In the genomic region with DNA sequence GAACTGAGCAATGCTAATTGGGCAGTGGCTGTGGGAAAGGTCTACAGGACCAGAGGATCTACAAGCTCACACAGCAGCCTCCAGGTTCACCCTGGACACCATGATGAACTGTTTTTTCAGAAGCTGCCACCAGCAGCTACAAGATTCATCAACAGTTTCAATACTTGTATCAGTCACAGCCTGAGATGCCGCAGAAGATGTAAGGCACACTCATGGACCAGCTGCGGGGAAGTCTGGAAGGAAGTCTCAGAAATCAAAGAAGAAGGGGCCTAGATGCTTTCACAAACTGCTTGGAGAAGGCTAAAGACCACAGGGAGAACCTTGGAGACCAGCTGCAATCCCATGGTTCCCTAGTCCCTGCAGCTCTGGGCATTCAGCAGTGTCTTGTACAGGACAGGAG, we compare ENCODE assay signal across 22 mouse cellular contexts. TPM values are rescaled to one million over a fixed set of nuclear protein-coding genes. Genes with fewer than 3 reads are reported as not detected.
DNase-seq lines count a peak whose midpoint lies in the region; ATAC-seq and TF ChIP-seq lines count a peak whose summit lies in the region.
"Had no signal": no experiment of that assay in that cellular context is flagged by ENCODE, and none has a peak within 500 bp of the region (broad histone marks: within the 10 kb centered on the region; RNA-seq: fewer than 3 reads in every experiment).

No protein-coding gene starts in this region.

- H3K27ac ChIP-seq in forebrain, embryonic 13.5 days = no peak overlapping the region
- no peak overlapping the region for H3K27ac ChIP-seq in forebrain, embryonic 11.5 days (ENCODE audit: low read depth, low read length)
- H3K27ac ChIP-seq in embryonic facial prominence, embryonic 13.5 days = no peak overlapping the region
- no peak overlapping the region; the same call in 1 of the 2 replicates for H3K27ac ChIP-seq in liver, postnatal 0 days (ENCODE audit: low read depth)
- H3K27ac ChIP-seq: heart, embryonic 10.5 days; hindbrain, embryonic 15.5 days; kidney, embryonic 15.5 days; limb, embryonic 13.5 days; neural tube, embryonic 13.5 days had no signal

- no peak for ATAC-seq in forebrain, embryonic 13.5 days
- no peak for ATAC-seq in forebrain, embryonic 11.5 days (replicated peaks; ENCODE audit: low FRiP score)
- ATAC-seq in megakaryocyte, adult 5-6 weeks (ENCODE audit: poor library complexity, severe bottlenecking) = no peak
- no peak for ATAC-seq in embryonic facial prominence, embryonic 13.5 days (ENCODE audit: insufficient number of reproducible peaks, insufficient read depth, low FRiP score, low TSS enrichment, low read depth)
- ATAC-seq in liver, postnatal 0 days = no peak
- ATAC-seq: forebrain, embryonic 14.5 days; intestine, embryonic 16.5 days; Patski had no signal

- H3K4me2 ChIP-seq in forebrain, embryonic 13.5 days = 0 out of 2 replicates have a peak overlapping the region, but pooled peaks have one; percentile 30
- H3K4me2 ChIP-seq in forebrain, embryonic 11.5 days (ENCODE audit: low read depth, low read length, severe bottlenecking) = no peak overlapping the region
- peak overlapping the region; percentile 32; the same call in 1 of the 2 replicates for H3K4me2 ChIP-seq in embryonic facial prominence, embryonic 13.5 days
- H3K4me2 ChIP-seq in liver, postnatal 0 days (ENCODE audit: low read depth, low read length) = peak overlapping the region; percentile 67; the same call in 1 of the 2 replicates
- H3K4me2 ChIP-seq: hindbrain, embryonic 15.5 days; kidney, embryonic 15.5 days had no signal

- WGBS in forebrain, embryonic 13.5 days = 97% methylated on average over 2 of the region's 2 CpGs
- WGBS in forebrain, embryonic 11.5 days = 96% methylated on average over 2 of the region's 2 CpGs
- WGBS in embryonic facial prominence, embryonic 13.5 days = 97% methylated on average over 2 of the region's 2 CpGs
- 92% methylated on average over 2 of the region's 2 CpGs for WGBS in liver, postnatal 0 days (ENCODE audit: insufficient replicate concordance)

- peaks cover 18% of the 10 kb centered on the region for H3K4me1 ChIP-seq in forebrain, embryonic 13.5 days
- H3K4me1 ChIP-seq in forebrain, embryonic 11.5 days (replicated peaks; ENCODE audit: control insufficient read depth, insufficient read depth, low read length) = peaks cover 3% of the 10 kb centered on the region; the same call in 1 of the 2 replicates
- peaks cover 19% of the 10 kb centered on the region for H3K4me1 ChIP-seq in megakaryocyte, embryonic 14.5 days
- H3K4me1 ChIP-seq in embryonic facial prominence, embryonic 13.5 days = peaks cover 14% of the 10 kb centered on the region
- H3K4me1 ChIP-seq in liver, postnatal 0 days (ENCODE audit: insufficient read depth) = peaks cover 14% of the 10 kb centered on the region

- H3K4me3 ChIP-seq in forebrain, embryonic 13.5 days = no peak overlapping the region
- H3K4me3 ChIP-seq in forebrain, embryonic 11.5 days (ENCODE audit: low read depth, low read length) = no peak overlapping the region
- H3K4me3 ChIP-seq in megakaryocyte, embryonic 14.5 days (replicated peaks) = peak overlapping the region; percentile 8
- no peak overlapping the region for H3K4me3 ChIP-seq in embryonic facial prominence, embryonic 13.5 days
- no peak overlapping the region for H3K4me3 ChIP-seq in liver, postnatal 0 days (ENCODE audit: low read depth, low read length)
- H3K4me3 ChIP-seq: heart, embryonic 10.5 days; hindbrain, embryonic 15.5 days; kidney, embryonic 15.5 days; neural tube, embryonic 13.5 days had no signal

- TF ChIP-seq EP300 in liver, postnatal 0 days (IDR thresholded peaks at IDR 0.05; ENCODE audit: low read depth) = no peak

- H3K36me3 ChIP-seq in forebrain, embryonic 13.5 days (ENCODE audit: poor library complexity, severe bottlenecking) = peaks cover 33% of the 10 kb centered on the region
- no peaks in the 10 kb centered on the region; the same call in 1 of the 2 replicates for H3K36me3 ChIP-seq in forebrain, embryonic 11.5 days (ENCODE audit: control insufficient read depth, insufficient read depth, low read length)
- peaks cover 25% of the 10 kb centered on the region for H3K36me3 ChIP-seq in megakaryocyte, embryonic 14.5 days (replicated peaks; ENCODE audit: low read length)
- H3K36me3 ChIP-seq in embryonic facial prominence, embryonic 13.5 days = peaks cover 25% of the 10 kb centered on the region
- peaks cover 22% of the 10 kb centered on the region for H3K36me3 ChIP-seq in liver, postnatal 0 days (replicated peaks; ENCODE audit: insufficient read depth, low read length)

- no peak overlapping the region for H3K9ac ChIP-seq in forebrain, embryonic 13.5 days
- no peak overlapping the region for H3K9ac ChIP-seq in forebrain, embryonic 11.5 days (ENCODE audit: low read length)
- no peak overlapping the region for H3K9ac ChIP-seq in embryonic facial prominence, embryonic 13.5 days
- H3K9ac ChIP-seq in liver, postnatal 0 days (replicated peaks) = no peak overlapping the region
- H3K9ac ChIP-seq: hindbrain, embryonic 15.5 days; kidney, embryonic 15.5 days; limb, embryonic 13.5 days; neural tube, embryonic 13.5 days had no signal

- no peak for TF ChIP-seq CTCF in liver, postnatal 0 days (IDR thresholded peaks at IDR 0.05; ENCODE audit: low read depth)

- no peaks in the 10 kb centered on the region for H3K9me3 ChIP-seq in forebrain, embryonic 13.5 days (replicated peaks)
- H3K9me3 ChIP-seq in forebrain, embryonic 11.5 days (ENCODE audit: control insufficient read depth, low read length) = no peaks in the 10 kb centered on the region
- peaks cover under 1% of the 10 kb centered on the region for H3K9me3 ChIP-seq in megakaryocyte, embryonic 14.5 days
- no peaks in the 10 kb centered on the region for H3K9me3 ChIP-seq in embryonic facial prominence, embryonic 13.5 days
- no peaks in the 10 kb centered on the region for H3K9me3 ChIP-seq in liver, postnatal 0 days (ENCODE audit: low read length)
- H3K9me3 ChIP-seq: heart, embryonic 10.5 days; hindbrain, embryonic 15.5 days; kidney, embryonic 15.5 days; limb, embryonic 13.5 days; neural tube, embryonic 13.5 days had no signal

- DNase-seq in forebrain, embryonic 11.5 days (ENCODE audit: low spot score) = no peak
- DNase-seq in liver, postnatal 0 days = no peak
- no peak for DNase-seq in ovary, postnatal 36 days (ENCODE audit: low spot score)
- DNase-seq in frontal cortex, postnatal 25 days (ENCODE audit: low spot score in 2 of 2) = no peak
- DNase-seq: adrenal gland, postnatal 10 days; B cell, adult 2 months; cerebellum, adult 9-10 months; heart, postnatal 14 days; lung, postnatal 10 days; thymus, postnatal 14 days had no signal

- no peaks in the 10 kb centered on the region for H3K27me3 ChIP-seq in forebrain, embryonic 13.5 days
- H3K27me3 ChIP-seq in forebrain, embryonic 11.5 days (ENCODE audit: control insufficient read depth, insufficient read depth, low read length) = no peaks in the 10 kb centered on the region
- peaks cover 3% of the 10 kb centered on the region for H3K27me3 ChIP-seq in megakaryocyte, embryonic 14.5 days (replicated peaks)
- no peaks in the 10 kb centered on the region for H3K27me3 ChIP-seq in embryonic facial prominence, embryonic 13.5 days
- no peaks in the 10 kb centered on the region for H3K27me3 ChIP-seq in liver, postnatal 0 days (ENCODE audit: insufficient read depth, low read length)
- H3K27me3 ChIP-seq: hindbrain, embryonic 15.5 days; kidney, embryonic 15.5 days; limb, embryonic 13.5 days; neural tube, embryonic 13.5 days; Patski had no signal

RNA-seq across cellular contexts. Expression of a gene that starts 2.3 kb away (rescaled TPM):
- polyA plus RNA-seq in forebrain, embryonic 13.5 days (2015; fragmentation: Nextera tagmentation; extraction: Ambion mirVana) = 52.6 and 52.9 TPM in 2 replicates
- polyA plus RNA-seq in forebrain, embryonic 11.5 days (2014; fragmentation: Nextera tagmentation; extraction: Ambion mirVana) = 50.2 and 50.4 TPM in 2 replicates
- polyA plus RNA-seq in megakaryocyte, embryonic 14.5 days (2012; ENCODE audit: insufficient read depth, low replicate concordance) = 4.1 TPM in 1 of 2 replicates, not detected in the other
- total RNA-seq in megakaryocyte, adult 5-6 weeks (2015) = 28.3 and 30.2 TPM in 2 replicates
- 76.6 and 88.7 TPM in 2 replicates for total RNA-seq in megakaryocyte, adult 5-6 weeks (2017)
- polyA plus RNA-seq in embryonic facial prominence, embryonic 13.5 days (2015; fragmentation: Nextera tagmentation; extraction: Ambion mirVana) = 38.4 and 40.8 TPM in 2 replicates
- polyA plus RNA-seq in liver, postnatal 0 days (2015; fragmentation: Nextera tagmentation; extraction: Ambion mirVana) = 16.2 and 17.1 TPM in 2 replicates
